In genomic region chr7:66463081-66463480, GRCm38 (mm10) we compare ENCODE assay signal across 26 mouse cellular contexts.
"Had no signal": no experiment of that assay in that cellular context is flagged by ENCODE, and none has a peak within 500 bp of the region (broad histone marks: within the 10 kb centered on the region; RNA-seq: fewer than 3 reads in every experiment).

No protein-coding gene starts in this region.

- H3K4me3 ChIP-seq: gastrocnemius, adult 2 months; heart, adult 2 months; hindbrain, embryonic 10.5 days; hindbrain, embryonic 12.5 days; intestine, embryonic 15.5 days; kidney, embryonic 15.5 days; layer of hippocampus, adult 2 months; left cerebral cortex, adult 2 months; limb, embryonic 10.5 days; limb, embryonic 12.5 days; liver, embryonic 13.5 days; liver, embryonic 15.5 days had no signal

- DNase-seq: gastrocnemius, adult 2 months; gastrocnemius, postnatal 10 days; gastrocnemius, postnatal 25 days; heart, adult 2 months; heart, postnatal 10 days; heart, postnatal 4 days; kidney, postnatal 14 days; kidney, postnatal 4 days; liver; liver, embryonic 13.5 days; liver, postnatal 0 days had no signal

- H3K4me1 ChIP-seq: hindbrain, embryonic 12.5 days; intestine, embryonic 15.5 days; kidney, embryonic 15.5 days; limb, embryonic 10.5 days; liver, embryonic 13.5 days; liver, embryonic 15.5 days had no signal

- H3K4me2 ChIP-seq: heart, embryonic 11.5 days; hindbrain, embryonic 12.5 days; hindbrain, embryonic 14.5 days; intestine, embryonic 15.5 days; kidney, embryonic 15.5 days; limb, embryonic 12.5 days; liver, embryonic 11.5 days; liver, embryonic 13.5 days; liver, embryonic 15.5 days had no signal

- H3K9ac ChIP-seq: hindbrain, embryonic 12.5 days; hindbrain, embryonic 14.5 days; intestine, embryonic 15.5 days; kidney, embryonic 15.5 days; limb, embryonic 12.5 days; liver, embryonic 13.5 days; liver, embryonic 15.5 days; liver, postnatal 0 days had no signal

- ATAC-seq: hindbrain, embryonic 16.5 days; inflammation-experienced regulatory T-cells, adult 6 months; intestine, embryonic 15.5 days; intestine, postnatal 0 days; liver, postnatal 0 days had no signal

- H3K9me3 ChIP-seq: hindbrain, embryonic 10.5 days; hindbrain, embryonic 12.5 days; intestine, embryonic 15.5 days; kidney, embryonic 15.5 days; limb, embryonic 10.5 days; limb, embryonic 12.5 days; liver, embryonic 13.5 days; liver, embryonic 15.5 days had no signal

- H3K27ac ChIP-seq: gastrocnemius, adult 2 months; heart, adult 2 months; hindbrain, embryonic 10.5 days; hindbrain, embryonic 12.5 days; hindbrain, embryonic 14.5 days; intestine, embryonic 15.5 days; kidney, embryonic 15.5 days; layer of hippocampus, adult 2 months; left cerebral cortex, adult 2 months; limb, embryonic 10.5 days; limb, embryonic 12.5 days; liver, embryonic 13.5 days; liver, embryonic 15.5 days had no signal

- H3K36me3 ChIP-seq: hindbrain, embryonic 10.5 days; hindbrain, embryonic 12.5 days; intestine, embryonic 15.5 days; kidney, embryonic 15.5 days; limb, embryonic 10.5 days; limb, embryonic 12.5 days; liver, embryonic 13.5 days; liver, embryonic 15.5 days had no signal

- H3K27me3 ChIP-seq: hindbrain, embryonic 12.5 days; intestine, embryonic 15.5 days; kidney, embryonic 15.5 days; limb, embryonic 12.5 days; liver, embryonic 13.5 days; liver, embryonic 15.5 days had no signal
